Mouse (Mus musculus) testis, adult 2 months (tissue): Measurements from ENCODE around the gene Ramp2.

ENCODE experiments used
- CTCF ChIP-seq: fragments of 200-500 bp; IDR thresholded peaks from 2 replicates; pipeline ENCODE4 v1.5.1; 2012; ENCODE audit warnings: low read depth, mild to moderate bottlenecking, inconsistent platforms, low read length, moderate library complexity; ENCODE audit not compliant: control insufficient read depth, insufficient read depth, insufficient replicate concordance
- POLR2A ChIP-seq: fragments of 200-500 bp; IDR thresholded peaks from 2 replicates; pipeline ENCODE4 v1.6.1; 2012; ENCODE audit warnings: low read depth, mild to moderate bottlenecking, inconsistent platforms, low read length, moderate library complexity; ENCODE audit not compliant: control insufficient read depth

DNA sequence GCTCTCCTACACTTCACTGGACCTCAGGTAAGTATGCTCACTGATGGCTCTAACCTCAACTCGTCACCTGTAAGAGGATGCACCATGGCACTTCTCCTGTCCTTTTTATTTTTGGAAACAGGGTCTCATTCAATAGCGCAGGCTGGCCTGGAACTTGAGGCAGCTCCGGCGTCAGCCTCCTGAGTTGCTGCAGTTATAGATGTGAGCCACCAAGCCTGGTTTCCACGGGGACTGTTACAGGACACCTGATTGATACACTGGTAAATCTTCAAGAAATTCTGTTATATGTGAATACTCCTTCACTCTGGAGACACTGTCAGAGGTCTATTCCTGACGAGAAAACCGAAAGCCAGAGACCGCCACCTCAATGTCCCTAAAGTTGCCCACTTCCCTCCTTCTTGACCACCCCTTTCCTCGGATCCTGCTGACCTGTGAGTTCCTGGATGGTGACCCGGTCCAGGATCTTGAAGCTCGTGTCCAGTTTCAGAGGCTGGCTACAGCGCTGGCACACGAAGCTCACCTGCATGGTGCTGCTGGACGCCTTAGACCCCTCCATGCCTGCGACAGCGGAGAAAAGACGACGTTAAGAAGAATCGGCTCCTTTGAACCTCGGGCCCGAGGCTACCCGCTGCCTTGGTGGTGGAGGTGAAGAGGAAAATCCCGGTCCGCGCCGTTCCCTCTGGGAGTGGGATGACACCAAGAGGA lies 55.6 kb downstream of the Ramp2 start:
- TF ChIP-seq POLR2A (no peak), CTCF (no peak)
